Mouse (Mus musculus): ENCODE measurements around the gene Klhl29. TPM values are rescaled to one million over a fixed set of nuclear protein-coding genes. Genes with fewer than 3 reads are reported as not detected.

Klhl29 gene
- polyA plus RNA-seq, 1 experiment, result 6.7 TPM

GRCm38 (mm10) chr12:5254246-5254982 is 121.1 kb downstream of the Klhl29 start:
- no peak for DNase-seq
- no peak overlapping the region for H3K27ac ChIP-seq (ENCODE audit: control insufficient read depth, insufficient read depth, low read length)
- H3K36me3 ChIP-seq (ENCODE audit: control insufficient read depth, insufficient read depth, low read length), result no peaks in the 10 kb centered on the region
- TF ChIP-seq POLR2A (IDR thresholded peaks at IDR 0.05; ENCODE audit: control insufficient read depth, extremely low read depth, insufficient read depth, low read length, poor library complexity) (no peak), CTCF (IDR thresholded peaks at IDR 0.05; ENCODE audit: borderline replicate concordance, control insufficient read depth, extremely low read depth, insufficient read depth, low read length, poor library complexity) (no peak)
- no peak overlapping the region for H3K4me3 ChIP-seq (ENCODE audit: control insufficient read depth, insufficient read depth, low read length)
- 95% methylated on average over 4 of the region's 4 CpGs for WGBS
- no peaks in the 10 kb centered on the region for H3K27me3 ChIP-seq (ENCODE audit: control insufficient read depth, insufficient read depth, low read length)
- no peaks in the 10 kb centered on the region for H3K4me1 ChIP-seq (replicated peaks; ENCODE audit: control insufficient read depth, insufficient read depth, low read length)

GRCm38 (mm10) chr12:5253289-5254005 is 122.0 kb downstream of the Klhl29 start:
- no peak for DNase-seq
- no peak for TF ChIP-seq POLR2A (IDR thresholded peaks at IDR 0.05; ENCODE audit: control insufficient read depth, extremely low read depth, insufficient read depth, low read length, poor library complexity)
- no peak for TF ChIP-seq CTCF (IDR thresholded peaks at IDR 0.05; ENCODE audit: borderline replicate concordance, control insufficient read depth, extremely low read depth, insufficient read depth, low read length, poor library complexity)
- 90% methylated on average over 10 of the region's 10 CpGs for WGBS
- Histone ChIP-seq H3K4me3 (ENCODE audit: control insufficient read depth, insufficient read depth, low read length) (no peak overlapping the region), H3K27me3 (ENCODE audit: control insufficient read depth, insufficient read depth, low read length) (no peaks in the 10 kb centered on the region), H3K27ac (ENCODE audit: control insufficient read depth, insufficient read depth, low read length) (no peak overlapping the region), H3K4me1 (replicated peaks; ENCODE audit: control insufficient read depth, insufficient read depth, low read length) (no peaks in the 10 kb centered on the region), H3K36me3 (ENCODE audit: control insufficient read depth, insufficient read depth, low read length) (no peaks in the 10 kb centered on the region)

GRCm38 (mm10) chr12:5252569-5252968 is 122.9 kb downstream of the Klhl29 start:
- H3K36me3 ChIP-seq (ENCODE audit: control insufficient read depth, insufficient read depth, low read length), result no peaks in the 10 kb centered on the region
- H3K27me3 ChIP-seq (ENCODE audit: control insufficient read depth, insufficient read depth, low read length), result no peaks in the 10 kb centered on the region
- no peak overlapping the region for H3K27ac ChIP-seq (ENCODE audit: control insufficient read depth, insufficient read depth, low read length)
- WGBS, result 98% methylated on average over 2 of the region's 2 CpGs
- H3K4me3 ChIP-seq (ENCODE audit: control insufficient read depth, insufficient read depth, low read length), result no peak overlapping the region
- TF ChIP-seq CTCF (IDR thresholded peaks at IDR 0.05; ENCODE audit: borderline replicate concordance, control insufficient read depth, extremely low read depth, insufficient read depth, low read length, poor library complexity) (no peak), POLR2A (IDR thresholded peaks at IDR 0.05; ENCODE audit: control insufficient read depth, extremely low read depth, insufficient read depth, low read length, poor library complexity) (no peak)
- no peak for DNase-seq
- H3K4me1 ChIP-seq (replicated peaks; ENCODE audit: control insufficient read depth, insufficient read depth, low read length), result no peaks in the 10 kb centered on the region

GRCm38 (mm10) chr12:5250042-5250441 is 125.4 kb downstream of the Klhl29 start:
- 78% methylated on average over 7 of the region's 7 CpGs for WGBS
- DNase-seq, result no peak

GRCm38 (mm10) chr12:5249068-5249467 is 126.4 kb downstream of the Klhl29 start:
- H3K36me3 ChIP-seq (ENCODE audit: control insufficient read depth, insufficient read depth, low read length), result no peaks in the 10 kb centered on the region
- no peak for DNase-seq
- 94% methylated on average over 13 of the region's 13 CpGs for WGBS
- no peaks in the 10 kb centered on the region for H3K27me3 ChIP-seq (ENCODE audit: control insufficient read depth, insufficient read depth, low read length)
- H3K4me3 ChIP-seq (ENCODE audit: control insufficient read depth, insufficient read depth, low read length), result no peak overlapping the region
- H3K4me1 ChIP-seq (replicated peaks; ENCODE audit: control insufficient read depth, insufficient read depth, low read length), result no peaks in the 10 kb centered on the region
- TF ChIP-seq POLR2A (IDR thresholded peaks at IDR 0.05; ENCODE audit: control insufficient read depth, extremely low read depth, insufficient read depth, low read length, poor library complexity) (no peak), CTCF (IDR thresholded peaks at IDR 0.05; ENCODE audit: borderline replicate concordance, control insufficient read depth, extremely low read depth, insufficient read depth, low read length, poor library complexity) (no peak)
- H3K27ac ChIP-seq (ENCODE audit: control insufficient read depth, insufficient read depth, low read length), result no peak overlapping the region

More at GRCm38 (mm10) chr12:5250042-5250441, 125.4 kb downstream of the Klhl29 start:
- no peak overlapping the region for H3K27ac ChIP-seq (ENCODE audit: control insufficient read depth, insufficient read depth, low read length)
- TF ChIP-seq POLR2A (IDR thresholded peaks at IDR 0.05; ENCODE audit: control insufficient read depth, extremely low read depth, insufficient read depth, low read length, poor library complexity) (no peak), CTCF (IDR thresholded peaks at IDR 0.05; ENCODE audit: borderline replicate concordance, control insufficient read depth, extremely low read depth, insufficient read depth, low read length, poor library complexity) (no peak)
- H3K4me3 ChIP-seq (ENCODE audit: control insufficient read depth, insufficient read depth, low read length), result no peak overlapping the region
- no peaks in the 10 kb centered on the region for H3K27me3 ChIP-seq (ENCODE audit: control insufficient read depth, insufficient read depth, low read length)
- no peaks in the 10 kb centered on the region for H3K4me1 ChIP-seq (replicated peaks; ENCODE audit: control insufficient read depth, insufficient read depth, low read length)
- no peaks in the 10 kb centered on the region for H3K36me3 ChIP-seq (ENCODE audit: control insufficient read depth, insufficient read depth, low read length)

- TF ChIP-seq CTCF (IDR thresholded peaks at IDR 0.05; ENCODE audit: borderline replicate concordance, control insufficient read depth, extremely low read depth, insufficient read depth, low read length, poor library complexity) (no peak), POLR2A (IDR thresholded peaks at IDR 0.05; ENCODE audit: control insufficient read depth, extremely low read depth, insufficient read depth, low read length, poor library complexity) (no peak)
- Histone ChIP-seq H3K27me3 (ENCODE audit: control insufficient read depth, insufficient read depth, low read length) (no peaks in the 10 kb centered on the region), H3K4me3 (ENCODE audit: control insufficient read depth, insufficient read depth, low read length) (no peak overlapping the region), H3K4me1 (replicated peaks; ENCODE audit: control insufficient read depth, insufficient read depth, low read length) (no peaks in the 10 kb centered on the region), H3K27ac (ENCODE audit: control insufficient read depth, insufficient read depth, low read length) (no peak overlapping the region), H3K36me3 (ENCODE audit: control insufficient read depth, insufficient read depth, low read length) (no peaks in the 10 kb centered on the region)
- no peak for DNase-seq
- WGBS, result 43% methylated on average over 6 of the region's 6 CpGs
Observed at GRCm38 (mm10) chr12:5247505-5247904, 128.0 kb downstream of the Klhl29 start.
